Mouse (Mus musculus) activated CD4-positive, CD25-positive, alpha-beta regulatory T cell, adult 4 months (primary cell): ENCODE measurements at regions not wholly inside any gene's neighbourhood (a gene's known extent, or its start where the extent isn't known, plus 50 kb on each side); places are given as distances from the start of the nearest gene placed in this dataset.

Experiments used
- ATAC-seq: one replicate; pipeline ENCODE4 v1.8.0; 2017

DNA sequence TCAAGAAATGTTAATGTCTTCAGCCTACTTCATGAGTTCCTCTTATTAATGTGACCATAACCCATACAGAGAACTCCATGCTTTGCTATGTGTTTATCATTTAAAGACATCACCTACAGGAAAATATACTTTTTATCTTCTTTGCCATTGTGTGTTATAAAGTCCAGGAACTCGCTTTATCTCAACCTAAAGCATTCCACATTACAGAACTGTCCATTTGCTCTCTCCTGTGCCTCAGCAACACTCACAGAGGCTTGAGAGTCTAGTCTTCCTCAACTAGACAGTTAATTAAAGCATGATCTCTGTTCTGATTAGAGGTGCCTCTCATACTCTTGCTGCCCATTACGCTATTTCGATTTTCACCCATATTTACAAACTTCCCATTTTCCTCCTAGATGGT lies 288.4 kb downstream of the Lipi start:
- ATAC-seq, result no peak

DNA sequence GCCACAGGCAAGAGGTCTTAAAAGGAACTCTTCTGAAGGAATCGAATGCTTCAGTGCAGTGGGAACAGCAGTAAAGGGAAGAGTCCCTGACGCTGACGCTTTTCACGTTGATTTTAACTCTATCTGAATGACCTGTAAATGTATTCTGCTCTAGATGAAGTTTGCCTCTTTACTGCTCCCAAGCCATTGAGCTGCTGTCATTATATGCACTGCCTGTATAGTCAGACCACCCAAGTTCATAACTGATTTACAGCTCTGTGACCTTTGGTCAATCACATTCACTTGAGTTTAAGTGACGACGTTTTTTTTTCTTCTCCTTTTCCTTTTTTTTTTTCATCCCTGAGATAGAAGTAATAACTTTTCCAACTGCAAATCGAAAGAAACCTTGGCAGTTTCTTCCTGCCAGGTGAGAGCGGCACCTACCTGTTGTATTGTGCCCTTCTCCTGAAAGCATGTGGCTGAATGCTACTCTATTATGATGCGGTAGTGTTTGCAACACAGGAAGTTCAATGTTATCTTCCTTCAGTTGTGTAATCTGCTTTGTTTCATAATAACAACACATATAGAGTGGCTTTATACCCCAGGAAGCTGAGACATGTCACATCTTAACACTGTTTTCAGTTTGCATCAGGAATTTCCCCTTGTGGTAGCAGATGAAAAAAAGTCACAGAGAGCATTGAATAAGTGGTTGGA lies 293.0 kb downstream of the Lipi start:
- ATAC-seq, result no peak

DNA sequence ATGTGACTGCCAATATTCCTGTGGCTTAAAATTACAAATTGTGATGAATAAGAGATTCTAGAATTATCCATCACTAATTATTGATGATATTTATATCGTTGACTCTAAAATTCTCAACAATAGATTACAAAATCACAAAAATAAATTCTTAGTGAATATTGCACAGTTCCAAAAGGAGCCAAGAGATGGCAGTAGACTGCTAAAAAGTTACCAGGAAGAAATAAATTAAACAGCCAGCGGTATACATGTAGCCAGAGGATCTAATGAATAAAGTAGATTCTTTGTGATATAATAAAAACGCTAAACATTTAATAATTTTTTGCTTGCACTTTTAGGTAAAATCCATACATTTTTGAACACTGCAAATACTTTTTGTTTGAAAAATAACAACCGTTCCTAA lies 294.7 kb downstream of the Lipi start:
- ATAC-seq, result no peak

DNA sequence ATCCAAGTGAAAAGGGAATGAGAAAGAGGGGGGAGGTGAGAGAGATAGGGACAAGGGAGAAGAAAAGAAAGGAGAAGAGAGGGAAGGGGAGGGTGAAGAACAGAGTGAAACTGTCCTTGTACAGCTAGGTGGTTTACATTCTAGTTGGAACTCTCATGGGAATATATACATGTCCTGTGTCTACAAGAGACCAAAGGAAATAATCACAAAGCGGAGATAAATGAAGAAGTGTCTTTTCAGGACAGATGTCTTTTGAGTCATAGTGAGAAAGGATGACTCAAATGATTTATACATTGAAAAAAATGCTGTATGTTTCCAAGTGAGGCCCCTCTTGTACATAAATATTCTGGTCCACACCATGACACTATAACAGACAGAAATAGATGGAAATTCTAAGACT lies 298.7 kb downstream of the Lipi start:
- ATAC-seq, result no peak

DNA sequence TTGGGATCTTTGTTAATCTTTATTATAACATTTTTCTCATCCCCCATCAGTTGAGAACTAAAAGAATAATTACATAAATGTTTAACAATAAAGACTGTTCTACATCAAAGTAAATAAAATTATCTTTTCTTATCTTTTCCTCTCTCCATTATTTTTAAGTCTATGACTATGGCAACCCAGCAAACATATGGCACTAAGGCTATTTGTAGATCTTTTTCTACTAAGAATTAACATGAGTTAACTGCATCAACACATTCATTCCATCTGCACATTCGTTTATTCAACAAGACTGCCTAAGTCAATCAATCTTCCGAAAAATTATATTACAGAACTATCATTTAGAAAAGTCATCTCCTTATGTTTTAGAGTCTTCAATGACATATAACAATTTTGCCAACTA lies 300.1 kb downstream of the Lipi start:
- ATAC-seq, result no peak

DNA sequence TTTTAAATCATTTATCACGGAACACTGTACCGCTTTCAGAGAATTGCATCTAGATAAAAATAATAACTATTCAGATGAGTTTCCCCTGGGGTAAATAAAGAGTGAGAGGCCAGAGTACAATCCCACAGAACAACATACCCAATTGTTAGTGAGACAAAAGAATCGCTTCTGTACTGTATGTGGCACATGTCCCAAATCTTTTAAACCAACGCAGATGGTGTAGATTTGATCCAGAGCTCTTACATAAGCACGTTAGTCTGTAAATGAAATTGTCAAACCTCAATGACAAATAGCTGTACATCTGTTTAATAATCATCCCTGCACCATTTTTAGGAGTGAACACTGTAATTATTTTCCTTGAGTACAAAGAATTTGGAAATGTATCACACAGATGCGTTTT lies 322.0 kb downstream of the Lipi start:
- no peak for ATAC-seq

DNA sequence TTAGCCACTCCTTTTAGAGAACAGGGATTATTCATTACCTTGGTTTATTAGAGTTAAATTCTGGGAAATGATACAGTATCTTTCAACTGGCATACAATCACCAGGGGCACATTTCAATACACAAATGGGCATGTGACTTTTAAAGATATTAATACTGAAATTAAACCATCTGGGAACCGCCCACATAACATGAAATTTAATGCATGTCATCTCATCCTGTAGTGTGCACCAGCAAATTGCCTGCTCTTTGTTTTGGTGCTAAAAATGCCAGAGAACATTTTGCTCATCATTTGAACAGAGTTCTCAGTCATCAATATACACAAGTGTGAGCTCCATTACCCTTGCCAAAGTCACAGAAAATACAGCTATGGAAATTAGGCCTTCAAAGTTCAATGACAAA lies 330.9 kb downstream of the Lipi start:
- no peak for ATAC-seq

DNA sequence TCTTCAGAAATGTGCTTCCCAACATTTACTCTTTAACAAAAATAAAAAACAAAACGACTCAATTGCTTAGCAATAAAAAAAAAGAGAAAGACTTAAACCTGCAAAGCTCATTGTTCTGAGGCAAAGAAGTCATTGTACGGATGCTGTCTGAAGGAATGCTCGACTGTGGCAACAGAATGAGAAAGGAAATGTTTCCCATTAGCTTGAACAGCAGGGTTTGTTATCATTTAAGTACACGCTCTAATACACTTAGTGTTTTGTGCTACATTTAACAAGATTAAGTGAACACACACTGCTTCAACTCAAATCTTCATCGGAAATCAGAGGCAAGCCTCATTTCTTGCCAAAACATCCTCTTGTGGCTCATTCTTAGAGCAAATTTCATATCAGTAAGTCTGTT lies 336.7 kb downstream of the Lipi start:
- ATAC-seq, result no peak

DNA sequence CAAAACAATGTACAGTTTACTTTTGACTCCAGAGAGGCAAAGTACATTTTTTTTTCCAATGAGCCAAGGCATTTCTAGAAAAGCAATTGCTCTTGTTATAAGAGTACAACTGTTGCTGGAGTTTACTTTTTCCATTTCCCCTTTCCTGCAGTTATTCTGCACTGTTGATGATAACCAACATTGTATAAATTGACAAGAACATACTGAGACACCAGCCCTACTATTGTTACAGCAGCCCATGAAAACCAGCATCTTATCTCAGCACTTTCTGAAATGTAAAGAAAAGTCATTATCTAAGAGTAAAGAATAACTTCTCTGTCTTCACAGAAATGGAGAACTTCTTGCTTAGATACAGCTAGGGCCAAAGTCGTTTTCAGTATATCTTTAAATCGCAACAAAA lies 345.5 kb downstream of the Lipi start:
- no peak for ATAC-seq

DNA sequence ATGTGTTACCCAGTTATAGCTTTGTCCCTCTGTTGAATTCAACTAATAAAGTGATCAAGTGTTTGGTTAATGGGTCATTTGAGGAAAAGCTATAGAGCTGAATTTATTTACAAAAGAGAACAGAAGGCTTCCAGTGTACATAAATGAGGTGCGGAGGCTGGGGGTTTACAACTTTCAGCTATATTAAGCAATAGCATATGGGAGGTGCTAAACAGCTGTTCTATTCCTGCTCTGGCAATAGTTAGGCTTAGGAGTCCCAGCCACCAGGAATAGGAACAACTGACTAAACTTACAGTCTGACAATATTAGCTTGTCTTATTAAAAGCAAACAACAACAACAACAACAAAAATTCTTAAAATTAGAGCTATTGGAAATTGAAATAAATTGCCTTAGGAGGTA lies 353.7 kb downstream of the Lipi start:
- ATAC-seq, result no peak

DNA sequence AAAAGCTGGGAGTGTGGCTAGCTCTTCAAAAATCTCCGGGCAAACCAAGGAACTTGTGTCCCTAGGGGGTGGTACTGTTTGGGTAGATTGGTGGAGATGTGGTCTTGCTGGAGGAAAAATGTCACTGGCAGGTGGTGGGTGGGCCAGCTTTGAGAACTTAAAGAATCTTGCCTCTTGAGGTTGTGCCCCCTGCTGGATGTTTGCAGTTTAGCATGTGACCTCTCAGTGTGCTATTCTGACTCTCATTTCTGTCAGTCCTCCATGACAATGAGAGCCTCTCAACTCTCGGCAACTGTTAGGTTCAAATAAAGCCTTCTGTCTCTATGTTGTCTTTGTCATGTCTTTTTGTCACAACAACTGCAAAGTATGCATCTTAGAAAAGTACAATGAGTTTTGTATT lies 392.5 kb downstream of the Lipi start:
- ATAC-seq, result no peak

DNA sequence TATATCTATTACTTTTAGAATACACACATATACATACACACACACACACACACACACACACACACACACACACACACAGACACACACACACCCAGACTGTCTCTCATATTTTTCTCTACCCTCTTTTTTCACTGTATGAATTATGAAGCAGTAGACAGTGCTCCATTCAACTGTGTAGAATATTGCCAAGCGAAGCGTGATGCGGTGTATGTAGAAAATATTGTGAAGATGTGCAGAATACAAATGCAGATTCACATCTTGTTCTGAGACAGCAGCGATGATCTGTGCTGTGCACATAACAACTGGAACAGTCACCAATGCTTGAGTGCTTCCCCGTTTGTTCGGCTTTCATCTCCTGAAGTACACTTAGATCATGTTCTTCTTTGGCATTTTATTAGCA lies 395.5 kb downstream of the Lipi start:
- no peak for ATAC-seq

DNA sequence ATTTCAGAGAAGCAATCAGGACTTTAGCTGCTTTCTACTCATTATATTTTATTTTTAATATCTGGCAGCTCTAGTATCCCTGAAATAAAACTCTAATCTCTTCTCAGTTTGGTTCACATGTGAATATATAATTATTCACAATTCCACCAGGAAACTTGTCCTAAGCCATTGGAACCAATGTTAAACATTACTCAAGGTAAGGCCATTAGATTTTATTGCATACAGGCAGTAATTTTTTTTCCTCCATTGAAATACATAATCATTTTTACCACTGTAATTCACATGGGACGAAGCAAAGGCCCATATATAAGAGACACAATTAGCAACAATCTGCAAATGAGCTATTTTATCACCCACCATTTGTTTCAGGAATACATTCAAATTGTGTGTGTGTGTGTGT lies 419.8 kb downstream of the Lipi start:
- no peak for ATAC-seq

DNA sequence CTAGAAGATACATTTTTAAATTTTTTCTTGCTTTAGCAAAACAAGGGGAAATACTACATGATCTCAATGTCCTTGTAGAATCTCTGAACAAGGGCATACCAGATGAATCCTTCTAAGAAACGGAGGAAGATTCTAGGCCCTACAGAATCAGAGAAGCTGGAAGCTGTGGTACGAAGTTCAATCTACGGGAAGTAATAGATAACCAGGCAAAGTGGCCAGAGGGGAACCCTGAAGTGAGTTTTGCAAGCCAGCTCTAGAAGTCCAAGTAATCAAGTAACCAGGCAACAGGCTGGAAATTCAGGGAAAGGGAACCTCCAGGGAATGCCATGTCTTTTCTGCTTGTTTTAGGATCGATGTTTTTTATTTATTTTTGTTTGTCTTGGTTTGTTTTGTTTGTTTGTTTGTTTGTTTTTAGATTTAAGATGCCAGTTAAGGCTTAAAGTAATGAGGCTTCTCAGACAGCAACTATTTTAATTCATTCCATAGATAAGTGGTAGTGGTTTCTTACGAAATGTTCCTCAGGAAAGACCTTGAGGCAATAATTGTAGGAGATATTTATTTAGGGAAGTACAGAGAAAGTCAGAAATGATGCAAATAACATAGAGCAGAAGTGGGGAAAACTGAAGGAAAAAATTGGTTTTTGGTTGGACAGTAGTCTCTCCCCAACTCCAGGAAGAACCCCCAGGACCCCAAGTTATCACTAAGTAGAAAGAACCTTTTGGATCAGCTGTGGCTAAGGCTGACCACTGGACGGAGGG lies 420.7 kb downstream of the Lipi start:
- no peak for ATAC-seq

DNA sequence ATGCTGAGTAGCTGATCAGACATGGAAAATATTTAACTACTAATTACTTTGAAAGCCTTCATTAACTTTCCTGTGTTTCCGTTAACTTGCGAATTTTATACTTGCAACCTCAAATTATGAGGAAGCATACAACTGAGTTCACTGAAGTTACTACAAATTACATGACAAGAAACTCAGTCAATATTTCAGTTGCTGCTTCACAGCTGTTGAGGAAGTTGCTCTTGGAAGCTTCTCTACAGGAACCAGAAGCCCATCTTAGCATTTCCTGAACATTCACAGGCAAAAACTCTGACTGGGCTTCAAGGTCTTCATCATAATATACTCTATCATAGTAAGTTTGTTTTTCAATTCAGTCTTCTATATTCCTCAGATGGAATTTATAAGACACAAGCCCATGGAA lies 426.1 kb downstream of the Lipi start:
- no peak for ATAC-seq

DNA sequence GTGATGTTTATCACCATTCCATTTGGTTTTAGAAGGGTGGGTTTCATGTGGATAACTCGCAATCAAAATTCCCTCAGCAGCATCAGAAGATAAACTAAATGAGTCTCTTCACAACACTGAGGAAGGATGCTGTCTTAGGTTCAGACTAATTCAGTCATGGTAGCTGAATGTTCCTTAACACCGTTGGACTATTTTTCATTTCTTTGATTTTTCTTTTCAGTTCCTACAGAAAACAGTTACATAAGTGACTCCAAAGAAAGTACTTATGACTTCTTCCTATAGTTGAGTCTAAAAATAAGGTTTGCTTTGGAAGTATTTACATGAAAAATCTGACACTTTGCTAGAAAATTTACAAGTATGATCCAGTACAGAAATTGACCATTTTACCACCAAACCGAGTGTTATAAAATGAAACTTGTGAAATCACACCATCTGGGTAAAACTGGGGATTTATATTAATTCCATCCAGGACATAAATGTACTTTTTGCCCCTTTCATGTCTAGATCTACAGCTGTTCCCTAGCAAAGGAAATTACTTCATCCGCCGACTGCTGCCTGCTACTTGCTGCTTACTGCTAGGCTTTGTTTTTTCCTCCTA lies 430.3 kb downstream of the Lipi start:
- no peak for ATAC-seq
